Mouse (Mus musculus) E14TG2a.4 (cell line): ENCODE data around the gene Rai2.

Experiments
- CTCF ChIP-seq: conservative IDR thresholded peaks from 2 replicates; pipeline ENCODE4 v1.5.1; 2014; ENCODE audit warnings: low read length
- NANOG ChIP-seq: IDR thresholded peaks from 2 replicates; pipeline ENCODE4 v1.6.1; 2014; ENCODE audit warnings: borderline replicate concordance, low read length, mixed read lengths
- POU5F1 ChIP-seq: IDR thresholded peaks from 2 replicates; pipeline ENCODE4 v1.6.1; 2014; ENCODE audit warnings: low read length, borderline replicate concordance

- TF ChIP-seq CTCF: no peak
- TF ChIP-seq NANOG: no peak
- TF ChIP-seq POU5F1: no peak
Observed at GRCm38 (mm10) chrX:161734310-161734676, 17.4 kb downstream of the Rai2 start.
